Mouse (Mus musculus) CH12F3 (cell line): ENCODE results near the gene Ankrd44.

Source experiments
- in situ Hi-C: fragments of 300-500 bp; cut with MboI; formaldehyde crosslinking; loops from 2 replicates; pipeline ENCODE4 v1.14.3; 2020; ENCODE audit warnings: low sequenced_read_pairs

The Ankrd44 gene

GRCm38 (mm10) chr1:54771471-54771870, 154.7 kb downstream of the Ankrd44 start:
- in situ Hi-C loops: no loop called here

GRCm38 (mm10) chr1:54767221-54767620, 159.0 kb downstream of the Ankrd44 start:
- in situ Hi-C loops: no loop called here

GRCm38 (mm10) chr1:54765632-54766238, 160.5 kb downstream of the Ankrd44 start:
- in situ Hi-C loops: no loop called here

GRCm38 (mm10) chr1:54762216-54762807, 163.9 kb downstream of the Ankrd44 start:
- in situ Hi-C loops: no loop called here

- in situ Hi-C loops: no loop called here
These were observed 166.3 kb downstream of the Ankrd44 start for GRCm38 (mm10) chr1:54759841-54760240.

- in situ Hi-C loops: no loop called here
These were observed 168.9 kb downstream of the Ankrd44 start for GRCm38 (mm10) chr1:54757291-54757690.

GRCm38 (mm10) chr1:54755690-54756365, 170.4 kb downstream of the Ankrd44 start:
- in situ Hi-C loops: no loop called here

GRCm38 (mm10) chr1:54749961-54750360, 176.2 kb downstream of the Ankrd44 start:
- in situ Hi-C loops: no loop called here

GRCm38 (mm10) chr1:54749516-54749915, 176.7 kb downstream of the Ankrd44 start:
- in situ Hi-C loops: no loop called here

- in situ Hi-C loops: no loop called here
These were observed 178.3 kb downstream of the Ankrd44 start for GRCm38 (mm10) chr1:54747785-54748420.

GRCm38 (mm10) chr1:54745666-54746065, 180.5 kb downstream of the Ankrd44 start:
- in situ Hi-C loops: no loop called here

- in situ Hi-C loops: no loop called here
These were observed 182.0 kb downstream of the Ankrd44 start for GRCm38 (mm10) chr1:54744171-54744570.

- in situ Hi-C loops: no loop called here
These were observed 183.1 kb downstream of the Ankrd44 start for GRCm38 (mm10) chr1:54743072-54743471.

- in situ Hi-C loops: no loop called here
These were observed 185.3 kb downstream of the Ankrd44 start for GRCm38 (mm10) chr1:54740936-54741335.

GRCm38 (mm10) chr1:54737472-54737871, 188.7 kb downstream of the Ankrd44 start:
- in situ Hi-C loops: no loop called here

GRCm38 (mm10) chr1:54734917-54735664, 191.1 kb downstream of the Ankrd44 start:
- in situ Hi-C loops: no loop called here

GRCm38 (mm10) chr1:54729316-54729715, 196.9 kb downstream of the Ankrd44 start:
- in situ Hi-C loops: no loop called here

- in situ Hi-C loops: no loop called here
These were observed 199.6 kb downstream of the Ankrd44 start for GRCm38 (mm10) chr1:54726555-54726954.

- in situ Hi-C loops: no loop called here
These were observed 209.3 kb downstream of the Ankrd44 start for GRCm38 (mm10) chr1:54716921-54717320.

- in situ Hi-C loops: no loop called here
These were observed 211.0 kb downstream of the Ankrd44 start for GRCm38 (mm10) chr1:54715061-54715760.
